Mouse (Mus musculus) heart, postnatal 10 days (tissue): ENCODE measurements around the gene Olfr623. TPM values are rescaled to one million over a fixed set of nuclear protein-coding genes. Genes with fewer than 3 reads are reported as not detected.

Source experiments
- DNase-seq, 2 experiments: peaks; one replicate each; pipeline ENCODE4 v3.0.0; 2021
- intact Hi-C: fragments of 180-260 bp; cut with DNase I; formaldehyde crosslinking; loops from one replicate; pipeline ENCODE4 v1.15.1; 2025
- total RNA-seq, 2 experiments: library from RNA; stranded (reverse); gene quantifications; 2 replicates each; pipeline ENCODE4 v1.2.3; 2021

The Olfr623 gene
- not detected for total RNA-seq

DNA sequence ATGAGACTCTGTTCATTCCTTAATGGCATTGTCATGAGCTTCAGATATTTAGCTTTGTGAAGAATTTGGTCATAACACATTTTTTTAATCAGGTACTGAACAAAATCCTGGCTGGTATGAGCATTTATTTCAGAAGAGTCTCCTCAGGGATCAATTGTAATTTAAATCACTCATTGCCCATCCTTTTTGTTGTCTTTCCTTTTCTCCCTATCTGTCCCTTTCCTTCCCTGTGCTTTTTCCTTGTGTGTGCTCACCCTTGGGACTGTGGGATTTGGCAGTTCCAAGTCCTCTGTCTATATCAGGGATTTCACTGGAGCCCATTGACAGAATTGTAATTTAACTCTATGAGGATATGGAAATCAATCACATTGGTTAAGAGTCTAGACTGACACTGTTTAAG lies at the start of gene Olfr623:
Olfr623 (minus strand) TSS at position 101 of the 400 bp plus-strand sequence.
- intact Hi-C loops: no loop called here

DNA sequence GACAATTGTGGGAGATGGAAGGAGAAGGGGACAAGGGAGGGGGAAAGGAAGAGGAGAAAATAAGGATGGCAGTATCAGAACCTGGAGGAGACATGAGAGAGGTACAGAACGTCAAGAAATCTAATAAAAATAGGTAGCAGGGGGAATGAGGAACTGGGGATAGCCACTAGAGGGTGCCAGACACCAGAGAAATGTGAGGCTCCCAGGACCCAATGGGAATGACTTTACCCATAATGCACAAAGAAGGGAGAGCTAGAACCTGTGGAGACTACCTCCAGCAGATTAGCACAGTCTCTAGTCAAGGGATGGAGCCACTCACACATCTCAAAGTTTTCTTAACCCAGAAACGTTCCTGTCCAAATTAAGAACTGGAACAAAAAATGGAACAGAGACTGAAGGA lies 48.5 kb upstream of the Olfr623 start:
- peak in 1 of 2 experiments; percentile 1 for DNase-seq
- intact Hi-C loops: no loop called here

More for the DNA sequence above, at the start of gene Olfr623:
- no peak for DNase-seq

DNA sequence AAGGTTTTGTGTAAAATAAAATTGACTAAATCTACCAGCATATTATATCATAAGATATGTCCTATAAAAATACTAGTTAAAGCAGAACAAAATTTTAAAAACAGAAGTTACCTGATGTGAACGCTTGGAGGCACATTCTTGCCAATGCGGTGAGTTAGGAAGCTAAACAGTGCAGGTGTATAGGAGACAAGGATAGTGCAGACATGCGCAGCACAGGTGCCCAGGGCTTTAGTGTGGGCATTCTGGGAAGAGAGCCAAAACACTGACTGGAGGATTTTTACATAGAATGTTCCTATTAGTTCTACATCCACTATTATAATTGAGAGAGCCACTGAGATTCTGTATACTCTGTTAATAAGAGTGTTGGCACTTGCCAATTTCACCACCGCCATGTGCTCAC lies 36.0 kb upstream of the Olfr623 start:
- no peak for DNase-seq
- intact Hi-C loops: no loop called here

DNA sequence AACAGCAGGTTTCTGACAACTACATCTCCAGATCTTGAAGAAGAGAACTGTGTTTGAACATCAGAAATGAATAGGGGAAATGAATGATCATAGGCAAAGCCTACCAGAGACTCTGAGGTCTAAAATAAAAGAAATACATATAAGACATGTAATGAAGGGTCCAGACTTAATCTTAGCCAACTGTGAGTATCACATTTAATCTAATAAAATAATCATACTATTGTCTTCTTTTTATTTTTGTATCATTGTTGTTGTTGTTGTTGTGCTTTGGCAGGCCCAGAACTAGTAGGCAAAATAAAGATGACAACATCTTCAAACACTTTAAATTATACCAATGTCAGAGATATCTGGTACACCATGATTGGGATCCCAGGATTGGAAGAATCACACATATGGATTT lies 18.9 kb upstream of the Olfr623 start, which contains the start of gene Olfr625-ps1:
Olfr625-ps1 (plus strand) TSS at position 301 of the 400 bp plus-strand sequence.
- intact Hi-C loops: no loop called here

DNA sequence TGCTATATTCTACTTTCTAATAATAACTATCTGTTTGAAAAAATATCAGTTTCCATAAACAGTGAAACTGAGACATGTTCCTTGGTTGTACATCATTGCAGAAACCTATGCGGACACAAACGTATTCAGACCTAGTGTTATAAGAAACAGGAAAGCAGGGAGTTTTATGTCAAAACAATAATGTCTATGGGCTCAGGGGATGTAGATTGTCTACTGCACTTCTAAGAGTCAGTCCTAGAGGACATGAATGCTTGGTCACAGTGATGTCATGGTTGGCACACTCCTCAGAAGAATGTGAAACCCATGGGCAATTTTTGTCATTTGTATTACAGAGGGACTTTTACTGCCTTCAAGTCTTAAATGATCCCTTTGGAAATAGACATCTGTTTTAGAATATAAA lies 7.6 kb upstream of the Olfr623 start, which contains the start of gene Olfr624:
Olfr624 (minus strand) TSS at position 101 of the 400 bp plus-strand sequence.
- no peak for DNase-seq
- intact Hi-C loops: no loop called here

More for the DNA sequence above, 18.9 kb upstream of the Olfr623 start, which contains the start of gene Olfr625-ps1:
- no peak for DNase-seq

DNA sequence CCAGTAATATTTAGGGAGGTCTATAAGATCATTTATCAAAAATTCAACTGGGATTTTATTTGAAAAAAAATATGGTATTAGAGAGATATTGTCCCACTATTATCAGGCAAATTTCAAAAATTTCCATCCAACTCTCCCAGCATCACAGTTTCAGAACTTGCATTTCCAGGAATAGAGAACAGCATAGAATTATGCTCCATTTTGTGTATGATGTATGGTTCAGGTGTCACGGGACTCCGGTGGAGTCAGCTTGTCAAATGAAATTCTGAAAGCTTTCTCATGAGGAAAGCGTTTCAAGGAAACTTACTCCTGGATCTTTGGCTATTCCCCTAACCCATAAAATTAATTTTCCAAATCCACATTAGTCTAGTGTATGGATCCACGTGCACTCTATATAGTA lies 19.4 kb downstream of the Olfr623 start:
- no peak for DNase-seq
- intact Hi-C loops: no loop called here

DNA sequence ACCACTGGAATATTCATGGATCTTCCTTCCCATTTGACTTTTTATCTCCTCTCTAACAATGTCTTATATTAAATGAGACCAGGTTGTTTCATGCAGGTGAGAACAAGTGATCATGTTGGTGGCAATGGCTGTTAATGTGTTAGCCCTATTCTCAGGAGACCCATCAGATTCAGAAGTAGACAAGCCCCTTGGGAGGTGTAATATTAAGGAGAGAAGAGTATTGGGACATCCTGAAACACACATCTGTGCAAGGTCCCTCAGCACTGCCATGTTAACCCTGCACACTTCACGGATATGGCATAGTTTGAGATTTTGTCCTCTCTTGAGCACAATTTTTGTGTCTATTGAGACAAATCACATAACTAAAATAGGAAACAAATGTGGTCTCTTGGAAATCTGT lies 20.9 kb downstream of the Olfr623 start, which contains the start of gene Olfr622:
Olfr622 (minus strand) TSS at position 101 of the 400 bp plus-strand sequence.
- DNase-seq: no peak
- intact Hi-C loops: no loop called here

DNA sequence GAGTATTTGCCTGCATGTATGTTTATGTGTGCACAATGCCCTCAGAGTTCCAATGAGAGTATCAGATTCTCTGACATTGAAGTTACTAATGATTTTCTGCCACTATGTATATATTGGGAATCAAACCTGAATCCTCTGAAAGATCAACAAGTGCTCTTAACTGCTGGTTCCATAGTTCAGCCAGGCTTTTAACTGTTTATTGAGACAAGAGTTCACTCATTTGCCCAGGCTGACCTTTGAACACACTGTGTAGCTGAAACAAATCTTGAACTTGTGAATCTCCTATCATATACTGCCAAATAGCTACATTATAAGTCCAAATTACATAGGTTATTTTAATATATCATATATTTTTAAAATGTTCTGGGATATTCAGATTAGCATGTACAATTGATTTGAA lies 26.7 kb downstream of the Olfr623 start:
- intact Hi-C loops: no loop called here
- no peak for DNase-seq

DNA sequence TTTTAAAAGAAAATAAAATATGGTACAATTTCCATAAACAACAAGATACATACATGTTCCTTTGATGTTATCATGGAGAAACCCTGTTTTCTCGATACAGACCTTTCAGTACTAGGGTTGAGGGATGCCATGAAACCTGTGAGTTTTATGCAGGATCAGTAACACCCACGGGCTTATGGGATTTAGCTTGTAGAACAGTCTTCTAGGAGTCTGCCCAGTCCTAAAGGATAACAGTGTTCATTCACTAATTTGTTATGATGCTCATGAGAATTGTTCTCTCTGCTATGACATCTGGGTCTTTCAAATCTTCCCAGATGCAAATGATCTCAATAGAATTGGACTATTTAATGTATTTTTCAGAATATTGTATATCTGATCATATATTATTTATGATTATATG lies 51.1 kb downstream of the Olfr623 start, which contains the start of gene Olfr620:
Olfr620 (minus strand) TSS at position 101 of the 400 bp plus-strand sequence.
- no peak for DNase-seq
- intact Hi-C loops: no loop called here

Other genes starting within 250 kb of the Olfr623 start
- not detected for gene Usp17lc, start 248.6 kb downstream of the Olfr623 start, total RNA-seq
- not detected for gene Olfr605, start 218.3 kb downstream of the Olfr623 start, total RNA-seq
- gene Olfr606, start 214.7 kb downstream of the Olfr623 start, total RNA-seq: not detected
- not detected for gene Olfr607, start 199.5 kb downstream of the Olfr623 start, total RNA-seq
- under 1 TPM; 0.17 to 0.62 TPM for gene Olfr608, start 193.8 kb downstream of the Olfr623 start, total RNA-seq
- not detected for gene Olfr609, start 165.6 kb downstream of the Olfr623 start, total RNA-seq
- gene Olfr610, start 151.6 kb downstream of the Olfr623 start, total RNA-seq: not detected
- not detected for gene Olfr611, start 142.9 kb downstream of the Olfr623 start, total RNA-seq
- not detected for gene Olfr612, start 121.0 kb downstream of the Olfr623 start, total RNA-seq
- gene Olfr613, start 115.6 kb downstream of the Olfr623 start, total RNA-seq: not detected
- gene Olfr615, start 107.6 kb downstream of the Olfr623 start, total RNA-seq: not detected
- gene Olfr616, start 94.6 kb downstream of the Olfr623 start, total RNA-seq: not detected
- not detected for gene Olfr617, start 90.6 kb downstream of the Olfr623 start, total RNA-seq
- gene Olfr618, start 73.6 kb downstream of the Olfr623 start, total RNA-seq: not detected
- gene Olfr619, start 63.1 kb downstream of the Olfr623 start, total RNA-seq: not detected
- not detected for gene Olfr620, start 51.2 kb downstream of the Olfr623 start, total RNA-seq
- not detected for gene Olfr622, start 21.0 kb downstream of the Olfr623 start, total RNA-seq
- gene Olfr624, start 7.5 kb upstream of the Olfr623 start, total RNA-seq: not detected
- gene Olfr625-ps1, start 19.0 kb upstream of the Olfr623 start, total RNA-seq: not detected
- not detected for gene Olfr243, start 51.0 kb upstream of the Olfr623 start, total RNA-seq
- not detected for gene Olfr628, start 66.7 kb upstream of the Olfr623 start, total RNA-seq
- gene Olfr629, start 81.2 kb upstream of the Olfr623 start, total RNA-seq: not detected
- gene Olfr630, start 93.6 kb upstream of the Olfr623 start, total RNA-seq: not detected
- gene Olfr69, start 107.9 kb upstream of the Olfr623 start, total RNA-seq: not detected
- gene Olfr68, start 116.0 kb upstream of the Olfr623 start, total RNA-seq: not detected
- not detected for gene Olfr67, start 128.1 kb upstream of the Olfr623 start, total RNA-seq
- 1,000 to 10,000 TPM in 1 of 2 experiments, 100 to 1,000 TPM in 1; 560 to 1,219 TPM for gene Hbb-bt, start 150.3 kb upstream of the Olfr623 start, total RNA-seq
- 1,000 to 10,000 TPM; 4,406 to 9,811 TPM for gene Hbb-bs, start 164.4 kb upstream of the Olfr623 start, total RNA-seq
- not detected for gene Hbb-bh2, start 176.8 kb upstream of the Olfr623 start, total RNA-seq
- gene Hbb-bh1, start 179.5 kb upstream of the Olfr623 start, total RNA-seq: not detected
- gene Hbb-y, start 189.5 kb upstream of the Olfr623 start, total RNA-seq: not detected
- not detected for gene Olfr66, start 222.6 kb upstream of the Olfr623 start, total RNA-seq
- not detected for gene Olfr64, start 230.8 kb upstream of the Olfr623 start, total RNA-seq
- gene Olfr65, start 239.8 kb upstream of the Olfr623 start, total RNA-seq: not detected